Mouse (Mus musculus): ENCODE measurements around the gene Lmln. TPM values are rescaled to one million over a fixed set of nuclear protein-coding genes. Genes with fewer than 3 reads are reported as not detected.

Lmln gene
- total RNA-seq, 1 experiment: 9.1 TPM

DNA sequence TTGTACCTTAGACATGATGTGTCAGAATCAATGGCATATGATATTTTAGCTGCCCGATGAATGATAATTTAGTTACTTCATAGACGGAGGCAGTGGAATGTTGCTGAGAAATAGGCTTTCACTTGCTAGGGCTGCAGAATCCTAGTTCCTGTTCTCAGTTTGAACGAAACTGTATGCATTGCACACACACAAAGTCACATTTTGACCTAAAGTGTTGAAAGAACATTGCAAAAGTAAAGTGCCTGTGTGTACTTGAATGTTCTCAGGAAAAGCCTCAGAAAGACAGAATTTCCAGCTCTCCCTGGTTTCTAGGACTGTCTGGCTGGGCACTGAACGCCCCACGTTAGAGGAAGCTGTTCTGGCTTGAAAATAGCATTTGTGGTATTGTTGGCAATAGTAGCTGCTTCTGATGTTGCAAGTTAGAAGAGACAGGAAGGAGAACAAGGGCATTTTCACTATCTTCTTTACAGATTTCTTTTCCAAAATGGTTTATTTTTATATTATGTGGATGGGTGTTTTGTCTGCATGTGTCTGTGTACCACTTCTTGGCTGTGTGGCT, 14.8 kb downstream of the Lmln start:
- Histone ChIP-seq H3K4me3 (ENCODE audit: insufficient read depth in 1 of 2, low read depth in 1 of 2, low read length in 2 of 2, poor library complexity in 1 of 2, severe bottlenecking in 1 of 2) (no peak overlapping the region), H3K9ac (ENCODE audit: insufficient read depth, low read depth, low read length, poor library complexity, severe bottlenecking) (no peak overlapping the region), H3K9me3 (ENCODE audit: control insufficient read depth, insufficient read depth, low read depth, low read length) (no peaks in the 10 kb centered on the region), H3K4me1 (ENCODE audit: control insufficient read depth in 2 of 2, insufficient read depth in 2 of 2, low read length in 2 of 2, poor library complexity in 1 of 2) (peaks cover 0 to 4% of the 10 kb centered on the region in 2 experiments; a peak in 1 of 4 replicates), H3K27ac (ENCODE audit: insufficient read depth, low read depth, low read length, poor library complexity, severe bottlenecking) (no peak overlapping the region), H3K36me3 (ENCODE audit: control insufficient read depth, insufficient read depth, low read length, poor library complexity, severe bottlenecking) (peaks cover 9% of the 10 kb centered on the region; the same call in 1 of the 2 replicates)
- no peak for TF ChIP-seq ZC3H11A (IDR thresholded peaks at IDR 0.05; ENCODE audit: borderline replicate concordance, low read depth, low read length)
- no peak for TF ChIP-seq HCFC1 (IDR thresholded peaks at IDR 0.05; ENCODE audit: borderline replicate concordance, insufficient read depth, low read length)
- TF ChIP-seq CHD2 (IDR thresholded peaks at IDR 0.05; ENCODE audit: low read depth, low read length): no peak
- TF ChIP-seq ZNF384 (IDR thresholded peaks at IDR 0.05; ENCODE audit: low read depth, low read length): no peak
- no peak for TF ChIP-seq MAFK (IDR thresholded peaks at IDR 0.05; ENCODE audit: insufficient read depth, low read depth, low read length)
- no peak for DNase-seq (ENCODE audit: low read depth, low spot score)
- in situ Hi-C loops (cut with MboI; ENCODE audit: low sequenced_read_pairs in 2 of 2, unreplicated experiment in 2 of 2): no loop called here

DNA sequence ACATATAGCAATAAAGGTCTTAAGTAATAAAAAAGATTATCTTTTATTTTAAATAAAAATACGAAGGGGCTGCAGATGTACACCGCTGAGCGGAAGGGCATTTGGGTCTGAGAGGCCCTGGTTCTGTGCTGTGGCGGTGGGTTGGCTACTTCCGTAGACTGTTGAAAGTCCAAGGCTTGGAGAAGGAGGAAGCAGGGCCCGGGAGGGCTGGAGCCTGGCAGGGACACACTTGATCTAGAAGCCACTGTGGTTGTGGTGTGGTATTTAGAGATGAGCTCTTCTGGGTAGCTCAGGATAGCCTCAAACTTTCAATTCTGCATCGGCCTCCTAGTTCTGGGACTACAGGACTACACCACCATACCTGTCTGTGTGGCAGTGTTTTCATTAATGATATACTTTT, 17.7 kb downstream of the Lmln start:
- TF ChIP-seq CHD2 (IDR thresholded peaks at IDR 0.05; ENCODE audit: low read depth, low read length): no peak
- no peak for TF ChIP-seq MAFK (IDR thresholded peaks at IDR 0.05; ENCODE audit: insufficient read depth, low read depth, low read length)
- no peak for TF ChIP-seq ZC3H11A (IDR thresholded peaks at IDR 0.05; ENCODE audit: borderline replicate concordance, low read depth, low read length)
- TF ChIP-seq HCFC1 (IDR thresholded peaks at IDR 0.05; ENCODE audit: borderline replicate concordance, insufficient read depth, low read length): no peak
- TF ChIP-seq ZNF384 (IDR thresholded peaks at IDR 0.05; ENCODE audit: low read depth, low read length): no peak
- DNase-seq (ENCODE audit: low read depth, low spot score): no peak
- no peak overlapping the region for H3K27ac ChIP-seq (ENCODE audit: insufficient read depth, low read depth, low read length, poor library complexity, severe bottlenecking)
- H3K4me3 ChIP-seq (ENCODE audit: insufficient read depth in 1 of 2, low read depth in 1 of 2, low read length in 2 of 2, poor library complexity in 1 of 2, severe bottlenecking in 1 of 2): no peak overlapping the region
- in situ Hi-C loops (cut with MboI; ENCODE audit: low sequenced_read_pairs in 2 of 2, unreplicated experiment in 2 of 2): no loop called here
- no peak overlapping the region for H3K9ac ChIP-seq (ENCODE audit: insufficient read depth, low read depth, low read length, poor library complexity, severe bottlenecking)
- H3K4me1 ChIP-seq (ENCODE audit: control insufficient read depth in 2 of 2, insufficient read depth in 2 of 2, low read length in 2 of 2, poor library complexity in 1 of 2): 0 out of 4 replicates have a peak, but pooled peaks cover 0 to 2% of the 10 kb centered on the region in 2 experiments
- H3K9me3 ChIP-seq (ENCODE audit: control insufficient read depth, insufficient read depth, low read depth, low read length): no peaks in the 10 kb centered on the region
- peaks cover 3% of the 10 kb centered on the region; the same call in 1 of the 2 replicates for H3K36me3 ChIP-seq (ENCODE audit: control insufficient read depth, insufficient read depth, low read length, poor library complexity, severe bottlenecking)

- Histone ChIP-seq H3K27ac (ENCODE audit: insufficient read depth, low read depth, low read length, poor library complexity, severe bottlenecking) (no peak overlapping the region), H3K4me1 (ENCODE audit: control insufficient read depth in 2 of 2, insufficient read depth in 2 of 2, low read length in 2 of 2, poor library complexity in 1 of 2) (0 out of 4 replicates have a peak, but pooled peaks cover 0 to 2% of the 10 kb centered on the region in 2 experiments), H3K4me3 (ENCODE audit: insufficient read depth in 1 of 2, low read depth in 1 of 2, low read length in 2 of 2, poor library complexity in 1 of 2, severe bottlenecking in 1 of 2) (no peak overlapping the region), H3K9ac (ENCODE audit: insufficient read depth, low read depth, low read length, poor library complexity, severe bottlenecking) (no peak overlapping the region), H3K36me3 (ENCODE audit: control insufficient read depth, insufficient read depth, low read length, poor library complexity, severe bottlenecking) (peaks cover 4% of the 10 kb centered on the region; the same call in 1 of the 2 replicates), H3K9me3 (ENCODE audit: control insufficient read depth, insufficient read depth, low read depth, low read length) (no peaks in the 10 kb centered on the region)
- no peak for DNase-seq (ENCODE audit: low read depth, low spot score)
- in situ Hi-C loops (cut with MboI; ENCODE audit: low sequenced_read_pairs in 2 of 2, unreplicated experiment in 2 of 2): no loop called here
- TF ChIP-seq ZC3H11A (IDR thresholded peaks at IDR 0.05; ENCODE audit: borderline replicate concordance, low read depth, low read length) (no peak), ZNF384 (IDR thresholded peaks at IDR 0.05; ENCODE audit: low read depth, low read length) (no peak), CHD2 (IDR thresholded peaks at IDR 0.05; ENCODE audit: low read depth, low read length) (no peak), MAFK (IDR thresholded peaks at IDR 0.05; ENCODE audit: insufficient read depth, low read depth, low read length) (no peak), HCFC1 (IDR thresholded peaks at IDR 0.05; ENCODE audit: borderline replicate concordance, insufficient read depth, low read length) (no peak)
These were observed 20.6 kb downstream of the Lmln start for GRCm38 (mm10) chr16:33082951-33083350.

- no peak overlapping the region for H3K27ac ChIP-seq (ENCODE audit: insufficient read depth, low read depth, low read length, poor library complexity, severe bottlenecking)
- H3K4me3 ChIP-seq (ENCODE audit: insufficient read depth in 1 of 2, low read depth in 1 of 2, low read length in 2 of 2, poor library complexity in 1 of 2, severe bottlenecking in 1 of 2): no peak overlapping the region
- DNase-seq (ENCODE audit: low read depth, low spot score): no peak
- 0 out of 4 replicates have a peak, but pooled peaks cover 0 to 1% of the 10 kb centered on the region in 2 experiments for H3K4me1 ChIP-seq (ENCODE audit: control insufficient read depth in 2 of 2, insufficient read depth in 2 of 2, low read length in 2 of 2, poor library complexity in 1 of 2)
- H3K9me3 ChIP-seq (ENCODE audit: control insufficient read depth, insufficient read depth, low read depth, low read length): no peaks in the 10 kb centered on the region
- H3K36me3 ChIP-seq (ENCODE audit: control insufficient read depth, insufficient read depth, low read length, poor library complexity, severe bottlenecking): peaks cover 4% of the 10 kb centered on the region; the same call in 1 of the 2 replicates
- no peak overlapping the region for H3K9ac ChIP-seq (ENCODE audit: insufficient read depth, low read depth, low read length, poor library complexity, severe bottlenecking)
- TF ChIP-seq HCFC1 (IDR thresholded peaks at IDR 0.05; ENCODE audit: borderline replicate concordance, insufficient read depth, low read length) (no peak), MAFK (IDR thresholded peaks at IDR 0.05; ENCODE audit: insufficient read depth, low read depth, low read length) (no peak), CHD2 (IDR thresholded peaks at IDR 0.05; ENCODE audit: low read depth, low read length) (no peak), ZC3H11A (IDR thresholded peaks at IDR 0.05; ENCODE audit: borderline replicate concordance, low read depth, low read length) (no peak), ZNF384 (IDR thresholded peaks at IDR 0.05; ENCODE audit: low read depth, low read length) (no peak)
- in situ Hi-C loops (cut with MboI; ENCODE audit: low sequenced_read_pairs in 2 of 2, unreplicated experiment in 2 of 2): no loop called here
These were observed 21.7 kb downstream of the Lmln start for GRCm38 (mm10) chr16:33083996-33084395.
